ENCODE assay signal across 9 mouse cellular contexts in the genomic region with DNA sequence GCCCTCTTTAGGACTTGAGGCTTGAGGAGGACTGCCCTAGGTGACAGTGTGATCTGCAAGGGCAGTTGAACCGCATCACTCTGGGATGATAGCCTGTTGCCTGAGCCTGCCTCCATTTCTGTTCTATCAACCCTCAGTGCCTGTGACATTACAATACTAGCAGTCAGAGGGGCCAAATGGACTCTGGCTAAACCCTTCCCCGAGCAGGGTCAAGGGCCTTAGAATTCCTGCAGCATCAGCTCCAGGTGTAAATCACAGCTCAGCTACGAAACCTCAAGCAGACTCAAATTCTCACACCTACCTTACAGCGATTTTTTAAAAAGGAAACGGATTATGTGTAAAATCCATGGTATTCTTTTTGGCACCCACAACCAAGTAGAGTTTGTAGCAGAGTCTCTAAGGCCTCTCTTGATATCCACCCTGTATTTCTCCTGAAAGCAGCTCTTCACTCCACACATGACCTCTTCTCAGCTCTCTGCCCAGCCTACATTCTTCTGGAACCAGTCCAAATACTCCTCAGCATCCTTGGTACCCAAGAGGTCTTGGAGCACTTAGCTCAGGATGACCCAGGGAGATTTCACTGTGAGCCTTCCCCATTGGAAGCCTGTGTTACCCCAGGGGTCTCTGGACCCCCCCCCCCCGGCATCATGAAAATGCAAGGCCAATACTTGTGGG. TPM values are rescaled to one million over a fixed set of nuclear protein-coding genes. Genes with fewer than 3 reads are reported as not detected.
DNase-seq lines count a peak whose midpoint lies in the region; ATAC-seq lines count a peak whose summit lies in the region.
"Had no signal": no experiment of that assay in that cellular context is flagged by ENCODE, and none has a peak within 500 bp of the region (broad histone marks: within the 10 kb centered on the region; RNA-seq: fewer than 3 reads in every experiment).

No protein-coding gene starts in this region.

- H3K4me2 ChIP-seq in forebrain, embryonic 14.5 days (ENCODE audit: low read length) = peak overlapping the region; percentile 86
- peak overlapping the region; percentile 90 for H3K4me2 ChIP-seq in neural tube, embryonic 13.5 days

- no peaks in the 10 kb centered on the region for H3K9me3 ChIP-seq in forebrain, embryonic 14.5 days (replicated peaks; ENCODE audit: control insufficient read depth, low read length)
- H3K9me3 ChIP-seq in neural tube, embryonic 13.5 days = no peaks in the 10 kb centered on the region

- peak overlapping the region; percentile 77; the same call in 1 of the 2 replicates for H3K9ac ChIP-seq in forebrain, embryonic 14.5 days (ENCODE audit: low read length)
- peak overlapping the region; percentile 88 for H3K9ac ChIP-seq in neural tube, embryonic 13.5 days

- H3K27ac ChIP-seq in forebrain, embryonic 14.5 days (ENCODE audit: low read depth, low read length) = no peak overlapping the region
- no peak overlapping the region for H3K27ac ChIP-seq in neural tube, embryonic 13.5 days (replicated peaks)

- no peaks in the 10 kb centered on the region for H3K36me3 ChIP-seq in forebrain, embryonic 14.5 days (ENCODE audit: control insufficient read depth, insufficient read depth, low read length)
- H3K36me3 ChIP-seq in neural tube, embryonic 13.5 days = 0 out of 2 replicates have a peak, but pooled peaks cover 4% of the 10 kb centered on the region

- no peak for ATAC-seq in forebrain, embryonic 14.5 days
- ATAC-seq in neural tube, embryonic 13.5 days (ENCODE audit: low read depth) = no peak
- ATAC-seq in monocyte, adult 5-6 weeks (replicated peaks; ENCODE audit: insufficient number of reproducible peaks, low FRiP score, low TSS enrichment, poor library complexity, severe bottlenecking) = no peak

- H3K27me3 ChIP-seq in forebrain, embryonic 14.5 days (replicated peaks; ENCODE audit: control insufficient read depth, insufficient read depth, low read length) = peaks cover 16% of the 10 kb centered on the region
- H3K27me3 ChIP-seq in neural tube, embryonic 13.5 days = peaks cover 42% of the 10 kb centered on the region

- peaks cover 10% of the 10 kb centered on the region for H3K4me1 ChIP-seq in forebrain, embryonic 14.5 days (ENCODE audit: control insufficient read depth, insufficient read depth, low read length)
- H3K4me1 ChIP-seq in neural tube, embryonic 13.5 days (replicated peaks) = peaks cover 19% of the 10 kb centered on the region

- DNase-seq in kidney, adult 11 months = peak; percentile 62
- DNase-seq in kidney, postnatal 10 days = no peak
- peak; percentile 19 for DNase-seq in forebrain, embryonic 14.5 days (ENCODE audit: low spot score)
- DNase-seq in kidney, postnatal 14 days = peak; percentile 36
- no peak for DNase-seq in urinary bladder, postnatal 36 days (ENCODE audit: low spot score in 2 of 2)
- no peak for DNase-seq in right cerebral cortex, postnatal 4 days
- DNase-seq: thymus, postnatal 36 days had no signal

- WGBS in forebrain, embryonic 14.5 days = 80% methylated on average over 6 of the region's 6 CpGs
- WGBS in neural tube, embryonic 13.5 days = 62% methylated on average over 6 of the region's 6 CpGs

- H3K4me3 ChIP-seq in forebrain, embryonic 14.5 days (ENCODE audit: low read depth, low read length) = peak overlapping the region; percentile 71; the same call in 1 of the 2 replicates
- H3K4me3 ChIP-seq in neural tube, embryonic 13.5 days = peak overlapping the region; percentile 77

RNA-seq across cellular contexts. Expression of a gene that starts 1.1 kb away (rescaled TPM):
- 1.6 and 2.5 TPM in 2 replicates for polyA plus RNA-seq in forebrain, embryonic 14.5 days (2014; fragmentation: Nextera tagmentation; extraction: Ambion mirVana)
- 10.5 and 10.7 TPM in 2 replicates for polyA plus RNA-seq in neural tube, embryonic 13.5 days (2015; fragmentation: Nextera tagmentation; extraction: Ambion mirVana)
- total RNA-seq in monocyte, adult 5-6 weeks (2017) = 0.29 to 0.95 TPM (median 0.85 TPM) in 3 replicates

RNA-seq across cellular contexts. Expression of a gene that starts 11.7 kb away (rescaled TPM):
- 13.0 and 14.9 TPM in 2 replicates for polyA plus RNA-seq in forebrain, embryonic 14.5 days (2014; fragmentation: Nextera tagmentation; extraction: Ambion mirVana)
- polyA plus RNA-seq in neural tube, embryonic 13.5 days (2015; fragmentation: Nextera tagmentation; extraction: Ambion mirVana) = 10.8 and 12.4 TPM in 2 replicates
- 2.9 to 5.1 TPM (median 3.5 TPM) in 3 replicates for total RNA-seq in monocyte, adult 5-6 weeks (2017)

RNA-seq across cellular contexts. Expression of a gene that starts 11.7 kb away (rescaled TPM):
- 14.0 and 15.9 TPM in 2 replicates for polyA plus RNA-seq in forebrain, embryonic 14.5 days (2014; fragmentation: Nextera tagmentation; extraction: Ambion mirVana)
- polyA plus RNA-seq in neural tube, embryonic 13.5 days (2015; fragmentation: Nextera tagmentation; extraction: Ambion mirVana) = 13.1 and 13.8 TPM in 2 replicates
- total RNA-seq in monocyte, adult 5-6 weeks (2017) = 5.1 to 10.8 TPM (median 9.0 TPM) in 3 replicates

RNA-seq across cellular contexts. Expression of a gene that starts 23.0 kb away (rescaled TPM):
- polyA plus RNA-seq in forebrain, embryonic 14.5 days (2014; fragmentation: Nextera tagmentation; extraction: Ambion mirVana) = 49.8 and 55.9 TPM in 2 replicates
- 64.6 and 72.3 TPM in 2 replicates for polyA plus RNA-seq in neural tube, embryonic 13.5 days (2015; fragmentation: Nextera tagmentation; extraction: Ambion mirVana)
- 79.9 to 114 TPM (median 86.8 TPM) in 3 replicates for total RNA-seq in monocyte, adult 5-6 weeks (2017)

RNA-seq across cellular contexts. Expression of a gene that starts 25.9 kb away (rescaled TPM):
- 125 and 131 TPM in 2 replicates for polyA plus RNA-seq in forebrain, embryonic 14.5 days (2014; fragmentation: Nextera tagmentation; extraction: Ambion mirVana)
- 121 and 134 TPM in 2 replicates for polyA plus RNA-seq in neural tube, embryonic 13.5 days (2015; fragmentation: Nextera tagmentation; extraction: Ambion mirVana)
- total RNA-seq in monocyte, adult 5-6 weeks (2017) = 33.0 to 47.1 TPM (median 41.8 TPM) in 3 replicates

Comparison
In these comparisons a context has a peak if more than half of its experiments do, and no peak if none do; other contexts are left out.
1. DNase-seq: peak in kidney, adult 11 months (single experiment), forebrain, embryonic 14.5 days (single experiment) and kidney, postnatal 14 days (single experiment); none in kidney, postnatal 10 days (single experiment), urinary bladder, postnatal 36 days (0 of 2) and right cerebral cortex, postnatal 4 days (single experiment).